Mouse (Mus musculus) thymus, adult 2 months (tissue): ENCODE measurements around the gene Vstm4.

ENCODE experiments used
- CTCF ChIP-seq: fragments of 200-500 bp; IDR thresholded peaks from 2 replicates; pipeline ENCODE4 v1.5.1; 2012; ENCODE audit warnings: mild to moderate bottlenecking, control low read depth, low read length, moderate library complexity, borderline replicate concordance; ENCODE audit not compliant: control insufficient read depth, poor library complexity, insufficient read depth; ENCODE audit errors: extremely low read depth
- POLR2A ChIP-seq: fragments of 200-500 bp; IDR thresholded peaks from 2 replicates; pipeline ENCODE4 v1.6.1; 2012; ENCODE audit warnings: mild to moderate bottlenecking, low read length, control low read depth, moderate library complexity; ENCODE audit not compliant: control insufficient read depth, poor library complexity, insufficient read depth; ENCODE audit errors: extremely low read depth

DNA sequence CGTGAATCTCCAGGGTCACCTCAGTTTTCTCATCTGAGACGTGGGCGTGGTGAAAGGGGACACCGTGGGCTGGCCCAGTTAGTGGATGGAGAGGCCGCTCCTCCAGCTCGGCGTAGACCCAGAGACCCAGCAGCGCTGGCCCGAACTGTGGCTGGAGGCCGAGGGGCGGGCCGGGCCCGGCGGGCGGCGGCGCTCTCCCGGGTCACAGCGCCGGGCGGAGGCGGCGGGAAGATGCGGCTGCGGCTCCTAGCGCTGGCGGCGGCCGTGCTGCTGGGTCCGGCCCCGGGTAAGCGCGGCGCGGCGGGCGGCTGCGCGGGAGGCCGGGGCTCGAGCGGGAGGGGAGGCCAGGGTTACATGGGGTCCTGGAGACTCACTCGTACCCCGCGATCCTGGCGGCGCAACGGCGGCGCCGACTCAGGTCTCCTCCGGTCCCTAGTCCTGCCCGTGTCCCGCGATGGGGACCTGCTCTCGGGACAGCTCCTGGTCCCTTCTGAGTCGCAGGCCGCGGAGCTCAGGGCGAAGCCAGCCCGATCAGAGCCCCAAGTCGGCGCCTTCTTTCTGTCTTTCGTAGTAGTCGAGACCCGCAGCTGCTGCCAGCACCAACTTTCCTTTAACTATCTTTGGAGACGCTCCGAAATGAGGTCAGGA, at the start of gene Vstm4:
- no peak for TF ChIP-seq CTCF
- no peak for TF ChIP-seq POLR2A
